Mouse (Mus musculus) neutrophil, adult 5-6 weeks (primary cell): ENCODE data around the gene Atp13a3. TPM values are rescaled to one million over a fixed set of nuclear protein-coding genes. Genes with fewer than 3 reads are reported as not detected.
"Not testable (repeated sequence)": the region's sequence is repeated elsewhere in the genome, so short reads cannot be mapped to it uniquely, and the experiment has no call there.

Source experiments
- ATAC-seq: fragments of 151-379, 151-347 bp; 2 replicates; pipeline ENCODE4 v1.8.0; 2017; ENCODE audit warnings: mild to moderate bottlenecking, moderate TSS enrichment; ENCODE audit not compliant: insufficient number of reproducible peaks, poor library complexity, low FRiP score, severe bottlenecking; ENCODE audit errors: extremely low read depth
- total RNA-seq: library from RNA; stranded (forward); fragments of 200-1000 nt; gene quantifications from 2 replicates; pipeline ENCODE4 v1.2.3, GENCODE M21; 2017

Gene Atp13a3
- total RNA-seq, 1 experiment from 2014 or later, result 64.1 TPM

- peak; percentile 85 for ATAC-seq
Measured at GRCm38 (mm10) chr16:30374266-30374665, 31.5 kb downstream of the Atp13a3 start.

GRCm38 (mm10) chr16:30373286-30373685, 32.5 kb downstream of the Atp13a3 start:
- not testable (repeated sequence) for ATAC-seq

GRCm38 (mm10) chr16:30367395-30367794, 38.4 kb downstream of the Atp13a3 start:
- no peak for ATAC-seq

GRCm38 (mm10) chr16:30364604-30365003, 41.2 kb downstream of the Atp13a3 start:
- ATAC-seq, result no peak

- no peak for ATAC-seq
Measured at GRCm38 (mm10) chr16:30362528-30362927, 43.2 kb downstream of the Atp13a3 start.

- not testable (repeated sequence) for ATAC-seq
Measured at GRCm38 (mm10) chr16:30353489-30353888, 52.3 kb downstream of the Atp13a3 start.

GRCm38 (mm10) chr16:30314236-30314635, 91.5 kb downstream of the Atp13a3 start:
- ATAC-seq, result no peak

- no peak for ATAC-seq
Measured at GRCm38 (mm10) chr16:30310647-30311046, 95.1 kb downstream of the Atp13a3 start, which contains the start of gene Gp5. Gene Gp5, minus strand, starts transcription at chr16:30310779.

GRCm38 (mm10) chr16:30310171-30310515, 95.6 kb downstream of the Atp13a3 start:
- ATAC-seq, result no peak

GRCm38 (mm10) chr16:30309395-30310170, 96.2 kb downstream of the Atp13a3 start:
- ATAC-seq, result 0 out of 2 replicates have a peak, but pooled peaks have one; percentile 39

GRCm38 (mm10) chr16:30308616-30309394, 97.0 kb downstream of the Atp13a3 start:
- ATAC-seq, result no peak

GRCm38 (mm10) chr16:30307961-30308615, 97.7 kb downstream of the Atp13a3 start:
- no peak for ATAC-seq

- no peak for ATAC-seq
Measured at GRCm38 (mm10) chr16:30307306-30307705, 98.5 kb downstream of the Atp13a3 start.

- no peak for ATAC-seq
Measured at GRCm38 (mm10) chr16:30306102-30306501, 99.7 kb downstream of the Atp13a3 start.

- no peak for ATAC-seq
Measured at GRCm38 (mm10) chr16:30304236-30304635, 101.5 kb downstream of the Atp13a3 start.

GRCm38 (mm10) chr16:30303411-30303810, 102.4 kb downstream of the Atp13a3 start:
- no peak for ATAC-seq

GRCm38 (mm10) chr16:30302686-30303085, 103.1 kb downstream of the Atp13a3 start:
- no peak for ATAC-seq

- ATAC-seq, result no peak
Measured at GRCm38 (mm10) chr16:30299711-30300277, 106.0 kb downstream of the Atp13a3 start.

GRCm38 (mm10) chr16:30297450-30297849, 108.3 kb downstream of the Atp13a3 start:
- no peak for ATAC-seq
